Mouse (Mus musculus): ENCODE results near the gene Syn2. TPM values are rescaled to one million over a fixed set of nuclear protein-coding genes. Genes with fewer than 3 reads are reported as not detected.
A peak's percentile ranks its signal among the peaks of the same experiment; 100 is the strongest.

The Syn2 gene
- 1 to 10 TPM; 4.5 to 5.8 TPM for total RNA-seq (2021)

DNA sequence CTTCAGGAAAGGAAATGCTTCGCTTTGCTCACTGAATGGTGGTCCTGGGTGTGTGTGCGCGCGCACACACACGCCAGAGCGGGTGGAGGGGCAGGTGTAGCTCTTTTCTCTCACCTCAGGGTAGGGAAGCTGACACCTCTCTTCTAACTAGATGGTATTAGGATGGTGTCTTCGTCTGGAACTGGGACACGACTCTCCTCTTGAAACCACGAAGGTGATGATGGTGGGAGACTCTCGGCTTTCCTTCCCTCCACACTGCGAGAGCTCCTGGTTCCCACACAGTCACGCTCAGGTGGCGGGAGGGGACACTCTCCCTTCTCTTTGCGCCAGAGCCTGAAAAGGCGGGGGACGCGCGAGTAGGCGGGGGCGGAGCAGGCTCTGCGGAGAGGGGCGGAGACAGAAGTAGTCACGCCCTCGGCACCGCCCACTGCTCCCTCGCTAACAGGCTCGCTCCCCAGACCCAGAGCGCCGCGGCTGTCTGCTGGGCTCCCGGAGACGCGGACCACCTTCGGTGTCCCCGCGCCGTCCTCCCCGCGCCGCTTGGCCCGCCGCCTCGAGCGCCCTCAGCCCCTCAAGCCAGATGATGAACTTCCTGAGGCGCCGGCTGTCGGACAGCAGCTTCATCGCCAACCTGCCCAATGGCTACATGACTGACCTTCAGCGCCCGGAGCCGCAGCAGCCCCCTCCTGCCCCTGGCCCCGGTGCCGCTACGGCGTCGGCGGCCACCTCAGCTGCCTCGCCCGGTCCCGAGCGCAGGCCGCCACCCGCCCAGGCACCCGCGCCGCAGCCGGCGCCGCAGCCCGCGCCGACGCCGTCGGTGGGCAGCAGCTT lies at the start of gene Syn2:
Syn2 (plus strand) TSS at position 402 of the 831 bp plus-strand sequence.
- intact Hi-C loops (cut with DNase I), result no loop called here
- DNase-seq (ENCODE audit: low spot score), result peak; percentile 27

DNA sequence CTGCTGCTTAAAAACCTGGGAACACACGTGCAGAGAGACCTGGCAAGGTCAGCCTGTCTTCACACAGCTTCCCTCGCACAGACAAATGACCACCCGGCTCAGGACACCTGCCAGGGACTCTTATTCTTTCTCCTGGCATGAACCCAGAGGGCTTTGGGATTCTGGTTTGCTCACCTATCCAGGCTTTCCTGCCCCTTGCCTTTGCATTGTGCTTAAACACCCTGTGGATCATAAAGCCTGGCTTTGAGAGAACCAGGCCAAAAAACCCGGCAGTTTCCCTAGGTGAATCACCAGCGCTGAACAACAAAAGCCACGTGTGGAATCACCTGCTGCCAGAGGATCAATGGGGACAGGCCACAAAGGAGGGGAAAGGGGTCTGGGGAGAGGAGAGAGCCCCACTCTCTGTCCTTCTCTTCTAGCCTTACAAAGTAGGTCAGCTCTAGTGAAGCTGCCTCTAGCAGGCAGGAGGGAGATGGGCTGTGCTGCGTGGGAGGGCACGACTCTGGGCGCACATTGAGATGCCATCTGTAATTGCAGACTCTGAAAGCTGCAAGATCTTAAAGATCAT lies 49.3 kb upstream of the Syn2 start:
- DNase-seq (ENCODE audit: low spot score), result no peak
- intact Hi-C loops (cut with DNase I), result no loop called here

DNA sequence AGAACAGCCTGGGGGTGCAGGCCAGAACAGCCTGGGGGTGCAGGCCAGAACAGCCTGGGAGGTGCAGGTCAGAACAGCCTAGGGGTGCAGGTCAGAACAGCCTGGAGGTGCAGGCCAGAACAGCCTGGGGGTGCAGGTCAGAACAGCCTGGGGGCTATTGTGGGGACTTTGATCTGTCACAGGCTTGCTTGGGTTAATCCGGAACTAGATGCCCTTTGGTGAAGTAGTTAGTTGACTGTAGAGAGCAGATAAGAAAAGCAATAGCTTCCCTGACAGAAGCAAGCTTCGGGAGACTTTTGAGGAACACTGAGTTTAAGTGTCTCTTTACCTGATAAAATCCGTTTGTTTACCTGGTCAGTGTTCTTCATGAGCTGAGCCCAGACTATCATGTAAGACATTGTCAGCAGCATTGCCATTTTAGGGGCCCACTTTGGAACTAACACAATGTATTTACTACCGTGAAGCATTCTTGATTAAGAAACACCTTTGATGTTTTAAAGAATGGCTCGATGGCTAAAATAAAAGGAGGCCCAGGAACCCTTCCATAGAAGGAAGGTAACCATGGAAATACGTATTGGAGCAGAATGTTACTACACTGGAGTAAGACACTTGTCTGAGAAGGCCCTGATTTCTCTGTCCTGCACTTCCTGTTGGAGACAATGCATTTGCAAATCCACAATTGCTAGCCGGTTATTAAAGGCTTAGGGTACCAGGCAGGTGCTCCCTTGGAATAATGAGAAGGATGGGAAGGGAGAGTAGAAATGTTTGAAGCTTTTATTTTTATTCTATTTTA lies 46.2 kb upstream of the Syn2 start:
- intact Hi-C loops (cut with DNase I), result no loop called here
- DNase-seq (ENCODE audit: low spot score), result no peak

DNA sequence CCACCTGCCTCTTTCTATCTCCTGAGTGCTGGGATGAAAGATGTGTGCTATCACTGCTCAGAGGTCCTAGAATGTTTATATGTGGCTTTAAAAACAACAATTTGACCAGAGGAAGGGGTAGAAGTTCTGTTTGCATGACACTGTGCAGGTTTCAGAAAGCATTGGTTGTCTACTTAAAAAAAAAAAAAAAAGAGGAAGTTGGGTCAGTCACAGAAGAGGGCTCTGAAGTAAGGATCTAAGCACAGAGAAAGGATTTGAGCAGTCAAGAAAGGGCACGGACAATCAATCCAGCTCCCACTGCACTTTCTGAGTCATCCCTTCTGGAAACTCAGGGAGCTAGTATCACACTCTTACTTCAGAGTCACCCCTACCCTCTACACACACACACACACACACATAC lies 43.0 kb upstream of the Syn2 start:
- intact Hi-C loops (cut with DNase I), result no loop called here
- no peak for DNase-seq (ENCODE audit: low spot score)

DNA sequence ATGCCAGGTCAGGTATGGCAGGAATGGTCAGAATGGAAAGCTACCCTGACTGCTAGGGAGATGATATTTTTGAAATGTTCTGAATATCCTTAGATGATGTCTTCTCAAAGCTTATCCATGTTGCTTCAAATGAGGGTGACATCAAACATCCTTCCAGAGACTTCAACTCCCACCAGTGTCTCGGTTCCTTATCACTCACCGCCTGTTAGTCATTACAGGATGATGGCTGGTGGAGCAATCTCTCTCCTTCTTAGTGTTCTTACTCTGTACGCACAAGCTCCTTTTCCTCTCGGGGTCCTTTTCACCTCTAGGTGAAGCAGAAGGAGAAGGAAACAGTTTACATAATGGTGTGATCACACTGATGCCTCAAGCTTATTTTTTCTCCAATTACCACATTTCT lies 32.2 kb upstream of the Syn2 start:
- no peak for DNase-seq (ENCODE audit: low spot score)
- intact Hi-C loops (cut with DNase I), result no loop called here

DNA sequence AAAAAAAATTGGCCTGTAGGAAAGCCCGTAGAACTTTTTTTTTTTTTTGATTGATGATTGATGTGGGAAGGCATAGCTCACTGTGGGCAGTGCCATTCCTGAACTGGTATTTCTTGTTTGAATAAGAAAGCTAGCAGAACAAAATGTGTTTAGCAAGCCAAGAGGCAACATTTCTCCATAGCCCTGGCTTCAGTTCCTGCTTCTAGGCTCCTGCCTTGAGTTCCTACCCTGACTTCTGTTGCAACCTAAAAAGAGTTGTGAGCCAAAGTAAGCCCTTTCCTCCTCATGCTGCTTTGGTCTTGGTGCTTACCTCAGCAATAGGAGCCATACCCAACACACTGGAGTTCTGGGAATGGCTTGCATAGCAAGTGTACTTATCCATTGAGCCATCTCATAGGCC lies 23.3 kb upstream of the Syn2 start:
- no peak for DNase-seq (ENCODE audit: low spot score)
- intact Hi-C loops (cut with DNase I), result no loop called here

DNA sequence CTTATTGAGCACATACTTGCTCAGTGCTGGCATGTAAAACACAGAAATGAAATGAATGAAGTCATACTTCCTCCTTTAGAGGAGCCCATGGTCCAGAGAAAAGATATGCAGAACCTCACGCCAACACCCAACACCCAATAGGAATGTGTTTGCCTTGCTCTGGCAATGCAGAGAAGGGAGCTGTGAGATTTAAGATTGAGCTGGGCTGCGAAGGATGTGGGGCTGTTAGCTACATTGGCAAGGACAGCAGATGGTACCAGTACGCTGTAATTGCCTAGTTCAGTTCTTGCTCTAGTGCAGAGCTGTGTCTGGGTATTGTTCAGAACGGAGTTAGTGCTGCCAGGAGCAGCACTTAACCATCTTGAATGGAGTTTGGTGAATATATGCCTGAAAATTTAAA lies 12.5 kb upstream of the Syn2 start:
- no peak for DNase-seq (ENCODE audit: low spot score)
- intact Hi-C loops (cut with DNase I), result no loop called here

DNA sequence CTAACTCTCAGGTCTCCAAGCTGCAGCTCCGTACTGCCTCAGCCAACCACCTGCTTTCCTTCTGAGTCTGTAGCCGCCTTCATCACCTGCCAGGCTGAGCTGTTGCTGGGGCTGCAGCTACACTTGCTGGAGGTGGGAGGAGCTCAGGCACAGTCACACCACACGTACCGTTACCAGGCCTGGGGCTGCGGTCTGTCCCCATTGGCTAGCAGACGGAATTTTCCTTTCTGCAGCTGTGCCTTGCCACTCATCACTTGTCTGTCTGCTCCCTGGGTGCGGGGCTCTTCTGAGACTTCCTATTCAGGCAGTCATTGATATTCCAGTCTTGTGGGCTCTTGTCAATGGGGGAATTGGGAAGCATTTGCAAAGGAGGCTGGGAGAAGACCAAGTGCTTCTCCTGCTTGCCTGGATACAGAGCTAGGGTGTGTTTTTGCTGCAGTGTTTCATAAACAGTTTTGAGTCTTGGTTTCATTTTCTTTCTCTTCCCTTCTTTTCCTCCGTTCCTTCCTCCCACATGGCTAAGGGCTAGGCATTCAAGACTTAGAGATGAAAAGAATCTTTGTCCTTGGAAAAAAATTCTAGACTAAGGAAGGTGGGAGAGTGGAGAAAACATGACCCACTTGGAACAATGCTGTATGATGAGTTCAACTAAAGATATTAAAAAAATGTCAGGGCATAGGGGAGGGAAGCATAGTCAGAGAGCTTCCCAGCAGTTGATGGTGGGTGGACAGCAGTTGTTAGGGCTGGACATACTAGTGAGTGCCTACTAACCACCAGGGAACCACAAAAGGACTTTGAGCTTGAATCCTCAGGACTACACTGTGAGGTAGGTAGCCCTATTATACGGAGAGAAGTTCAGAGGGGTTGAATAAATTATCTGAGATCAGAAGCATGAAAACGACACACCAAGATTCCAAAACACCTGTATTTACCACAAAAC lies 11.2 kb upstream of the Syn2 start:
- intact Hi-C loops (cut with DNase I), result no loop called here
- no peak for DNase-seq (ENCODE audit: low spot score)

DNA sequence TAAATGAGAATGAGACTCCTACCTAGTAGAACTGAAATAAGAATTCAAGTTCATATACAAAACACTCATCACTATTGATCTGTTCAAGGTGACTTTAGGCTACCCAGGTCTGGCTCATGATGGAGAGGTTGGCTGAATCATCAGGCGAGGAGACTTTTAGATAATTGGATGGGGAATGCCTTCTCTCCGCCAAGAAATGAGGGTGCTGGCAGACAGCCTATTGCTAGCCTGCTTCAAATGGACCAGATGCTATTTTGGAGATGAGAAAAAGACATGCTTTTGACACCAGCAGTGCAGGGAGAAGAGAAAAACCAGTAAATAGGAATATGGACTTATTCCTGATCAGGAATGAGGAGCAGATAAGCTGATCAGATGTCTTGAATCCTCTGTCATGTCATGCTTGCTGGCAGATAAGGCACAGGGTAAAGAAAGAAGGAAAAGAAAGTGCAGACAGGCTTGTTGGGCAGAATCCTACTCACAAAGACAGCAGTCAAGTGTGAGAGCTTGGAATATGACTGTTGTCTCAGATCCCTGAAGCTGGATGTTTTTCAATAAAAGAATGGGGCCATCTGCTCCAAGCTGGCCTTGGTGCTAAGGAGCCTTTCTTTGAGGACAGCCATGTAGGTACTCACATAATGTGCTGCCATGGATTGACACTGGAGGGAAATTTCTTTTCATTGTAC lies 9.9 kb upstream of the Syn2 start:
- intact Hi-C loops (cut with DNase I), result loop anchor here (1.0 kb wide), 1 partner anchor 39 kb away; no protein-coding TSS in a partner anchor
- DNase-seq (ENCODE audit: low spot score), result no peak

DNA sequence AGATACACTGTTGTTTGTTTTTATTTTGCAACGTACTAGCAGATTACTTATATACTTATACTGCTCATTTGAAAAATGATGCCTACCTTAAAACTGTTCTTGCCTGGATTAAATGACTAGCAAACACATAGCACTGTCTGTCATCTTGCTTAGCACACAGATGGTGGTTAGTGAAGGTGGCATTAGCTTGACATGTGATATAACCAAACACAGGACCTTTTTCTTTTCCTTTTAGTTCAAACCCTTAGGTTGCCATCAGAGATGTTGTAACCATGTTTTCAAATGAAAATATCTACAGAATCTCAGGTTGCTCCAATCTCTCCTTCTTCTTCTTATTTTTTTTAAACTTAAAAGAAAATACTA lies 9.4 kb upstream of the Syn2 start:
- no peak for DNase-seq (ENCODE audit: low spot score)
- intact Hi-C loops (cut with DNase I), result loop anchor here (1.0 kb wide), 1 partner anchor 39 kb away; no protein-coding TSS in a partner anchor

DNA sequence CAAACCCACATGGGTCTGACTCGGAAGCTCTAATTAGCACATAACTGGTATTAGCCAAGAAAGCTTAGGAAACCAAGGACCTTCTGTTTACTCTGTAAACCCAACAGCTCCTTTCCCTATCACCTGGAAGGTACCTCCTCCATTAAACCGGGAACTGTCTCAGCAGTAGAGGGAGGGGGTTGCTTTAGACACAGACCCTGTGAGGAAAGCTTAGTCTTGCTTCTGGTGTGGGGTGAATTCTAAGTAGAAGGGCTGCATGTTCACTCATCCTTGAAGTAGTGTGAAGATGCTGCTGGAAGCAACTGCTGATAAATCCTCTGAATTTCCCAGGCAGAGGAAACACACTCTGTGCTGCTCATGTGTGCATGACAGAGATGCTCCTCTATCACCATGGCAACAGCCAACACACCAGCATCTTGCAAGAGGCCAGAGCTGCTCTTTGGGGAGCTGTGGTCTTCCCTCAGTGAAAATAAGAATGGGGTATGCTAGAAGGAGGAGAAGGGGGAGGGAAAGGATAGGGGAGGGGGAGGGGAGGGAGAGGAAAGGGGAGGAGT lies 8.4 kb upstream of the Syn2 start:
- no peak for DNase-seq (ENCODE audit: low spot score)
- intact Hi-C loops (cut with DNase I), result no loop called here

DNA sequence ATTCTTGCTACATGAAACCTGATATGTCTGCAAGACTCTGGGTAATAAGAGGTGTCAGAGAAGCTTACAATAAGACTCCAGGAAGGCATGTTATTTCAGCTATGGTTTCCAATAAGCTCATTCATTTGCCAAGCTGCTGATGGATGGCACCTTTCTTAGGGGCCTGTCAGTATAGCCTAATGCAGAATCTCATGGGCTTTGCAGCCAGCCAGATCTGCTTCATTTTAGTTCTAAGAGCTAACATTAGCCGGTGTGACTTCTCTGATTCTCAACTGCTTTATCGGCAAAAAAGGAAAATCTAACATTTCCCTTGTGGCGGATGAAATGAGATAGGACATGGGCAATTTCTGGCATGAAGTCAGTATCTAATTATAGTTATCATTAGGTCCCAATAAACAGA lies 7.9 kb upstream of the Syn2 start:
- no peak for DNase-seq (ENCODE audit: low spot score)
- intact Hi-C loops (cut with DNase I), result no loop called here

DNA sequence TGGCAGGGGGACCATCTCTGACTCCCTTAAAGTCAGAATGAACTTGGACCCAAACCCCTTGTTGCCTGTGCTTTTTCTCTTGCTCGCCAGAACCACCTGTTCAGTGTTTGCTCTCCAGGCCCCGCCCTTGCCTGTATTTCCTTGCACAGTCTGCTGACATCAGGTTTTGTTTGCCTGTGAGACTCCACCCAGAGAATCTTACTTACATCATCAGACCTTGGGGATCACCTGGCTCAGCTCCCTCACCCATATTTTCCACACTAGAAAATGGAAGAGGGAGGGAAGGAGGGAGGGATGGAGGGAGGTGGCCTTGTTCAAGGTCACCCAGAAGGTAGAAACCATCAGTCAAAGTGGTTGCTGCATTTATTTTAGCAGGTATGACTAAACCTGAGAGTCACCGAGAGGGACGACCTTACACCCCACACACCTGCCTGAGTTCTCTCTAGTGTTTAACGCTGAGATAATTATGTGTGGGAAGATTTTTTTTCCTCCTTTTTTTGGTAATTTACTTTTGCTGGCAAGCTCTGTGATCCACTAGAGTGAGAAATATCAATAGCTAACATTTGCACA lies 7.4 kb upstream of the Syn2 start:
- intact Hi-C loops (cut with DNase I), result no loop called here
- DNase-seq (ENCODE audit: low spot score), result no peak

DNA sequence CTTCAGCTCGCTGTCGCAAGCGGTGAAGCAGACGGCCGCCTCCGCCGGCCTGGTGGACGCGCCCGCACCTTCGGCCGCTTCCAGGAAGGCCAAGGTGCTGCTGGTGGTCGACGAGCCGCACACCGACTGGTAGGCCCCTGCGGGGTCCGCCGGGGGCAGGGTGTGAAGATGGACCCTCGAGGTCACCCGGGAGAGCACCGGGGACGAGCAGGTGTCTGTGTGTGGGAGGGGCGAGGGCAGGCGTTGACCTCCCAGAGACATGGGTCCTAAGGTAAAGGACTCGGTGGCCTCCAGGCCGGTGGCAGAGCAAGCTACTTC lies 589 bp downstream of the Syn2 start:
- no peak for DNase-seq (ENCODE audit: low spot score)
- intact Hi-C loops (cut with DNase I), result no loop called here

DNA sequence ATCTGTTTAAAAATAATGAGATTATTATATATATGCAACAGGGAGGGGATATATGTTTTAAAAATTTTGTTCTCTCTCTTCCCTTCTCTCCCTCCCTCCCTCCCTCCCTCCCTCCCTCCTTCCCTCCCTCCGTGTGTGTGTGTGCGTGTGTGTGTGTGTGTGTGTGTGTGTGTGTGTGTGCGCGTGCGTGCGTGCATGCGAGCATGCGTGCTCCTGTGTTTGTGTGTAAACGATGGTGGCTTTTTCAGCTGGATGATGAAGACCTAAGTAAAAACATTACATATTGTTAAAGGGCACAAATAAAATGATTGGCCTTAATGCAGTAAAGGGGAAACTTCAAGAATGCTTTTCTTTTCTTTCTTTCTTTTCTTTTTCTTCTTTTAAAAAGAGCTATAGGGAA lies 1.5 kb downstream of the Syn2 start:
- intact Hi-C loops (cut with DNase I), result no loop called here
- DNase-seq (ENCODE audit: low spot score), result no peak

DNA sequence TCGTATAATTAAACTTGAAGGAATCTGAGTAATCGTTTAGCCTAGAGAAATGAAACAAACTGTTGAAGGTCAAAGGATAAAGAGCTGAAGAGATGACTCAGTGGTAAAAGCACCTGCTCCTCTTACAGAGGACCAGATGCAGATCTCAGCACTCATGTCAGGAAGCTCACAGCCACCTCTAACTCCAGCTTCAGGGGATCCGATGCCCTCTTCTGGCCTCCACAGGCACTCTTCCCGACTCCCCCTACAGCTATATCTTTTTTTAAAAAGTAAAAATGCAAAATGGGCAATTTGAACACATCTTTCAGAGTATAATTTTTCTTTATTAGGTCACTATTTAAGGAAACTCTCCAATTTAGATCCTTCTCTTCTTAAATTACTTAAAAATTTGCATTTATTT lies 6.7 kb downstream of the Syn2 start:
- no peak for DNase-seq (ENCODE audit: low spot score)
- intact Hi-C loops (cut with DNase I), result no loop called here

DNA sequence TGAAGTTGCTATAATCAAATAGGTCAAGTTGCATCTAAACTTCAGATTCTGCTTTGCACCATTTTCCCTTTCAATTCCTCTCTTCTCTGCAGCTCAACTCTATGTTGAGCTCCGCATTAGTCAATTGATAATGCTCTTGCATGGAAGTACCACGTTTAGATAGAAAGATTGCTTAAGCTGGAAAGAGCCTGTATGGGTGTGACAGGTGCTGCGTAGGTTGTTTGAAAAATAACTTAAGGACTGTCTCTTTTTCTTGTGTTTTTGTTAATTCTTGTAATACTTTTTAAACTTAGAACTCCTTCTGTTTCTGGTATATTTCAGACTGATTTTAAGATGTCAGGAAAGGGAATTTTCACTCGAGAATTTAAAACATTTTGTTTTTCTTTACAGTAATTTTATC lies 26.5 kb downstream of the Syn2 start:
- DNase-seq (ENCODE audit: low spot score), result no peak
- intact Hi-C loops (cut with DNase I), result loop anchor here (5.0 kb wide), 1 partner anchor 36 kb away; no protein-coding TSS in a partner anchor

DNA sequence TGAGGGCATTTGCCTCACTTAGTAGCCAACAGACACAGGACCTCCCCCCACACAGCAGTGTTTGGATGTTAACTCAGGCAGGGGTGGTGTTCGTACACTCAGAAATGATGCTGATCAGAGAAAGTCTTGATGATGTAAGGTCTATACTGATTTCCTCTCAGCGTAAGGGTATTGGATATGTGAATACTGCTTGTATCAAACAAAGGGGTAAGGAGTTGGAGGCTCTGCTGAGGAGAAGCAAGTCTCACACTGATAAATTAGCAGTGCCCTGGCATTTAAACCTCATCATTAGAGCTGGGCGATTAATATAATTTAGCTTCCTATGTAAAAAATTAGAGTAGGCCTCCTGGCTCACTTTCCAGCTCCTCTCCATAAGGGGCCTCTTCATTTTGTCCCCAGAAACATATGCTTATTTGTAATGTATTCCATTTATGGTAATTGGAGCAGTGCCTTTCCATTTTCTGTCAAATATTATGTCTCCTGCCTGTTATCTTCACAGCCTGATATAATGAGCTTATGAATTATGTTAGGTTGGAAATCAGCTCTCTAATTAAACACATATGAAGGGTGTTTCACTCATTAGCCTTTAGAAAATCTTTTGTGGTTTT lies 31.3 kb downstream of the Syn2 start:
- no peak for DNase-seq (ENCODE audit: low spot score)
- intact Hi-C loops (cut with DNase I), result no loop called here

DNA sequence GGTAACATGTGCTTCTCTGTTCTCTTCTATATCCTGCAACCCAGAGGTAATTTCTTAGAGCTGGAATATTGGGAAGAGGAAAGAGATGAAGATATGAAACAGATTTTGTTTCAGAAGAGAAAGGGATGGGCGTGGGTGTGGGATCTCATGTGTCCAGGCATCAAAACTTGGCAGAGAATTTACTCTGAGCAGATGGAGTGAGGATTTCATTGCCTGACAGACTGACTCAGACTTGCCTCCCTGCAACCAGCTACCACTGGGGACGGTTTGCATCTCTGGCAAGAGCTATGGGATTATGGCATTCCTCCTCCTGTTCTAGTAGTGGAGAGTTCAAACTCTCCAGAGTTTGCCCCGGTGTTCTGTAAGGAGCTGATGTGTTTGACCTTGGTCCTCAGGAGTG lies 34.2 kb downstream of the Syn2 start:
- intact Hi-C loops (cut with DNase I), result no loop called here
- no peak for DNase-seq (ENCODE audit: low spot score)

Data from heart, postnatal 25 days (tissue).